Mouse (Mus musculus): ENCODE data around the gene Aym1. TPM values are rescaled to one million over a fixed set of nuclear protein-coding genes. Genes with fewer than 3 reads are reported as not detected.

Gene Aym1
- not detected for polyA plus RNA-seq (2014; fragmentation: Illumina TruSeq; extraction: RNeasy Lipid Tissue Mini Kit (QIAGEN cat#74804); ENCODE audit: low replicate concordance)

GRCm38 (mm10) chr5:113357186-113357585, at the start of gene Aym1:
Aym1 (plus strand) TSS chr5:113357294.

GRCm38 (mm10) chr5:113310377-113311003, 46.6 kb upstream of the Aym1 start, which contains the start of gene Sgsm1:
Sgsm1 (minus strand) TSS chr5:113310786.

Other genes starting within 250 kb of the Aym1 start
- 15.9 TPM for gene 2900026A02Rik, start 136.1 kb upstream of the Aym1 start, polyA plus RNA-seq (2014; fragmentation: Illumina TruSeq; extraction: RNeasy Lipid Tissue Mini Kit (QIAGEN cat#74804); ENCODE audit: low replicate concordance)
- not detected for gene Tmem211, start 130.4 kb upstream of the Aym1 start, polyA plus RNA-seq (2014; fragmentation: Illumina TruSeq; extraction: RNeasy Lipid Tissue Mini Kit (QIAGEN cat#74804); ENCODE audit: low replicate concordance)
- 0.19 TPM for gene Sgsm1, start 46.5 kb upstream of the Aym1 start, polyA plus RNA-seq (2014; fragmentation: Illumina TruSeq; extraction: RNeasy Lipid Tissue Mini Kit (QIAGEN cat#74804); ENCODE audit: low replicate concordance)
- not detected for gene Wscd2, start 133.0 kb downstream of the Aym1 start, polyA plus RNA-seq (2014; fragmentation: Illumina TruSeq; extraction: RNeasy Lipid Tissue Mini Kit (QIAGEN cat#74804); ENCODE audit: low replicate concordance)